Mouse (Mus musculus) heart, embryonic 15.5 days (tissue): ENCODE results near the gene Sp1. TPM values are rescaled to one million over a fixed set of nuclear protein-coding genes. Genes with fewer than 3 reads are reported as not detected.

Experiments used
- ATAC-seq: fragments of 200-750 bp; cut with Nextera tagmentation; replicated peaks from 2 replicates; pipeline ENCODE4 v1.8.0; 2017; ENCODE audit warnings: low read depth, moderate TSS enrichment; ENCODE audit not compliant: insufficient number of reproducible peaks, insufficient read depth, low FRiP score
- H3K27ac ChIP-seq: fragments of 300-500 bp; sonication (generic); 2 replicates; pipeline ENCODE4 v1.5.1; 2015; ENCODE audit warnings: mild to moderate bottlenecking, inconsistent platforms
- H3K27me3 ChIP-seq: fragments of 300-500 bp; sonication (generic); 2 replicates; pipeline ENCODE4 v1.6.1; 2015; ENCODE audit warnings: inconsistent platforms
- H3K36me3 ChIP-seq: fragments of 300-500 bp; sonication (generic); 2 replicates; pipeline ENCODE4 v1.6.1; 2015; ENCODE audit warnings: mild to moderate bottlenecking, inconsistent platforms
- H3K4me1 ChIP-seq: fragments of 300-500 bp; sonication (generic); replicated peaks from 2 replicates; pipeline ENCODE4 v1.6.1; 2015; ENCODE audit warnings: inconsistent platforms
- H3K4me2 ChIP-seq: fragments of 300-500 bp; sonication (generic); 2 replicates; pipeline ENCODE4 v1.6.1; 2015; ENCODE audit warnings: inconsistent platforms, mild to moderate bottlenecking, moderate library complexity
- H3K4me3 ChIP-seq: fragments of 300-500 bp; sonication (generic); 2 replicates; pipeline ENCODE4 v1.5.1; 2015; ENCODE audit warnings: mild to moderate bottlenecking, inconsistent platforms
- H3K9ac ChIP-seq: fragments of 300-500 bp; sonication (generic); 2 replicates; pipeline ENCODE4 v1.6.1; 2015; ENCODE audit warnings: mild to moderate bottlenecking, inconsistent platforms
- H3K9me3 ChIP-seq: fragments of 300-500 bp; sonication (generic); replicated peaks from 2 replicates; pipeline ENCODE4 v1.6.1; 2016; ENCODE audit warnings: inconsistent platforms
- WGBS: fragments of 180-500 bp; shearing (Covaris S2); methylation state at CpG from one replicate; pipeline ENCODE4 v1.1.7; 2015; ENCODE audit warnings: mixed read lengths; 5-methylcytosine and 5-hydroxymethylcytosine counted together
- polyA plus RNA-seq: library from polyadenylated mRNA; unstranded; fragments of >200 nt; fragmentation: Nextera tagmentation; extraction: Ambion mirVana; gene quantifications from 2 replicates; pipeline ENCODE4 v1.2.1, GENCODE M21; 2015

Sp1 gene
- polyA plus RNA-seq, 1 experiment from 2014 or later: 4.7 TPM

- 2% methylated on average over 34 of the region's 34 CpGs for WGBS
- peaks cover 18% of the 10 kb centered on the region for H3K4me1 ChIP-seq
These were observed 6.4 kb upstream of the Sp1 start for GRCm38 (mm10) chr15:102399229-102400221.

GRCm38 (mm10) chr15:102400476-102401045 lies 5.4 kb upstream of the Sp1 start:
- 79% methylated on average over 10 of the region's 10 CpGs for WGBS
- H3K4me3 ChIP-seq: peak overlapping the region; percentile 58; the same call in 1 of the 2 replicates
- ATAC-seq: no peak
- no peaks in the 10 kb centered on the region for H3K36me3 ChIP-seq
- H3K9ac ChIP-seq: peak overlapping the region; percentile 69; the same call in 1 of the 2 replicates
- peak overlapping the region; percentile 72; the same call in 1 of the 2 replicates for H3K4me2 ChIP-seq
- no peaks in the 10 kb centered on the region for H3K9me3 ChIP-seq
- no peaks in the 10 kb centered on the region for H3K27me3 ChIP-seq
- peaks cover 16% of the 10 kb centered on the region for H3K4me1 ChIP-seq
- peak overlapping the region; percentile 94 for H3K27ac ChIP-seq

More at GRCm38 (mm10) chr15:102399229-102400221, 6.4 kb upstream of the Sp1 start:
- Histone ChIP-seq H3K4me2 (peak overlapping the region; percentile 72), H3K9me3 (no peaks in the 10 kb centered on the region), H3K27me3 (no peaks in the 10 kb centered on the region), H3K27ac (peak overlapping the region; percentile 94), H3K9ac (peak overlapping the region; percentile 69), H3K36me3 (no peaks in the 10 kb centered on the region), H3K4me3 (peak overlapping the region; percentile 58)
- peak; percentile 92 for ATAC-seq

DNA sequence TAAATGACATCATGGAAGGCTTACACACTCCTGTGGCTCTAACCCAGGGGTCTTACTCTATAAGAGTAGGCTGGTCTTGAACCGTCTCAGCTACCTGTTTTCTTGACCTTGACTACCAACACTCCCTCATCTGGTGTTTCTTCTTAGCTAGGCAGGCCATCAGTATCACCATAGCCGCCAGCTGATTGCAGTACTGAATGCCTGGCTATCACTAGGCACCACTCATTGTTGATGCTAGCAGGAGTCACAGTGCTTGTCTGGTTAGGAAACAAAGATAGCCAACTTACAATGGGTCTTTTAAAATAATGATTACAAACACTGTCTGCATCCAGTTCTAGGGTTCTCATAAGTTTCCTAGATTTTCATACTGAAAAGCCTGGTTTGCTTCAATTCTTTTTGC lies 4.7 kb upstream of the Sp1 start:
- H3K27ac ChIP-seq: no peak overlapping the region
- peaks cover 16% of the 10 kb centered on the region for H3K4me1 ChIP-seq
- H3K4me2 ChIP-seq: no peak overlapping the region
- H3K36me3 ChIP-seq: no peaks in the 10 kb centered on the region
- 69% methylated on average over 2 of the region's 2 CpGs for WGBS
- no peak overlapping the region for H3K4me3 ChIP-seq
- H3K9ac ChIP-seq: no peak overlapping the region
- H3K27me3 ChIP-seq: no peaks in the 10 kb centered on the region
- ATAC-seq: no peak
- H3K9me3 ChIP-seq: no peaks in the 10 kb centered on the region

DNA sequence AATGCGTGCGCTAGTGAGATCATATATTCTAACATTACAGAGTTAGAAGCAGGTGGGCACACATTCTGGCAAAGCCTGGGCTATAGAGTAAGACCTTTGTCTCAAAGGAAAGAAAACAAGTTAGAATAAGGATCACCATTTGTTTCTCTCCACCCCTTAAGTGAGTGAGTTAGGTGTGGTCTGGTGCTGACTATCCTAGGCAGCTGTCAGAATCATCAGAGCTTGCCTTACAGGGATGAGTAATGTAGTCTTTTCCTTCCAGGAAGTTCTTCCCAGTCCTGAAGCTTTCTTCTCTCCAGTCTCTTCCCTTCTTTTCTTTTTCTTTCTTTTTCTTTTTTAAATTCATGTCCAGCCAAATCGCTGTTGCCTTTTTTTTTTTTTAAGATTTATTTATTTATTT lies 3.7 kb upstream of the Sp1 start:
- H3K4me3 ChIP-seq: no peak overlapping the region
- ATAC-seq: no peak
- WGBS: 100% methylated on average over 3 of the region's 3 CpGs
- no peaks in the 10 kb centered on the region for H3K9me3 ChIP-seq
- peaks cover 19% of the 10 kb centered on the region for H3K4me1 ChIP-seq
- H3K4me2 ChIP-seq: no peak overlapping the region
- no peaks in the 10 kb centered on the region for H3K27me3 ChIP-seq
- H3K36me3 ChIP-seq: no peaks in the 10 kb centered on the region
- no peak overlapping the region for H3K9ac ChIP-seq
- H3K27ac ChIP-seq: no peak overlapping the region

DNA sequence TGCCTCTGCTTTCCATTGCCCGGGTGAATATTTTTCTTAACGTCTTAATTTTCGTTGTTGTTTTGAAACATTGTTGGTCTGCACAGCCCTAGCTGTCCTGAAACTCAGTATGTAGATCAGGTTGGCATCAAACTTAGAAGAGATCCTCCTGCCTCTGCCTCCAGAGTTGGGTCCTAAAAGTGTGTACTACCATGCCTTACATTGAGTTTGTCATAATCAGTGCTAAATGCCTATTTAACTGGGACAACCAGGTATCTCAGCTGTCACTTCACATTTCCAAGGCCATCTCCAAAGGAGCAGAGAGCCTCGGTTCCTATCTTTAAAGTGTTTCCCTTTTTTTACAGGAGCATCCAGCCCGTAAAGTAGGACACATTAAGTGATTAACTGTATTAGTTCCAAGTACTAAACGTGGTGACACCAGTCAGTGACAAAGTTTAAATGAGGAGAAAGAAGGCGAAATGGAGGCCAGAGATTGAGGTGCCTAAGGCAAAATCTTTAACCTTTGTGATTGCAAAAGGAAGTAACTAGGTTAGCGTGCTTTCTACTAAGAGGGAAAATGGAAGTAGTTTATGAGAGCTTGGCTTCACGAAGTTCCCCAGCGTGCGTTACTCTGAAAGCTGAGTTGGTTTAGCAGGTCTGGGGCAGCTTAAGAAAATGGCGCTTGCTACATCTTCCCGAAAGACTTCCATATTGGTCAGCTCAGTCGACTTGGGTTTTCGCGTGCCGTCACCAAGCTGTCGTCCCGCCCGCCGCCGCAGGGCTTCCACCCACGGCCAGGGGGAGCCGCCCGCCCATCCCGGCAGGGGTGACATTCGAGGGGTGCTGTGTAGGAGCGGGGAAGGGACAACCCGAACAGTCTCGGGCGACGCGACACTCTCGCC lies 1.1 kb upstream of the Sp1 start:
- H3K27me3 ChIP-seq: no peaks in the 10 kb centered on the region
- no peaks in the 10 kb centered on the region for H3K9me3 ChIP-seq
- H3K27ac ChIP-seq: peak overlapping the region; percentile 100
- ATAC-seq: no peak; the same call in 1 of the 2 replicates
- peak overlapping the region; percentile 79 for H3K4me3 ChIP-seq
- H3K4me2 ChIP-seq: peak overlapping the region; percentile 77
- 16% methylated on average over 34 of the region's 34 CpGs for WGBS
- peaks cover 23% of the 10 kb centered on the region for H3K36me3 ChIP-seq
- H3K4me1 ChIP-seq: peaks cover 36% of the 10 kb centered on the region
- peak overlapping the region; percentile 77 for H3K9ac ChIP-seq

DNA sequence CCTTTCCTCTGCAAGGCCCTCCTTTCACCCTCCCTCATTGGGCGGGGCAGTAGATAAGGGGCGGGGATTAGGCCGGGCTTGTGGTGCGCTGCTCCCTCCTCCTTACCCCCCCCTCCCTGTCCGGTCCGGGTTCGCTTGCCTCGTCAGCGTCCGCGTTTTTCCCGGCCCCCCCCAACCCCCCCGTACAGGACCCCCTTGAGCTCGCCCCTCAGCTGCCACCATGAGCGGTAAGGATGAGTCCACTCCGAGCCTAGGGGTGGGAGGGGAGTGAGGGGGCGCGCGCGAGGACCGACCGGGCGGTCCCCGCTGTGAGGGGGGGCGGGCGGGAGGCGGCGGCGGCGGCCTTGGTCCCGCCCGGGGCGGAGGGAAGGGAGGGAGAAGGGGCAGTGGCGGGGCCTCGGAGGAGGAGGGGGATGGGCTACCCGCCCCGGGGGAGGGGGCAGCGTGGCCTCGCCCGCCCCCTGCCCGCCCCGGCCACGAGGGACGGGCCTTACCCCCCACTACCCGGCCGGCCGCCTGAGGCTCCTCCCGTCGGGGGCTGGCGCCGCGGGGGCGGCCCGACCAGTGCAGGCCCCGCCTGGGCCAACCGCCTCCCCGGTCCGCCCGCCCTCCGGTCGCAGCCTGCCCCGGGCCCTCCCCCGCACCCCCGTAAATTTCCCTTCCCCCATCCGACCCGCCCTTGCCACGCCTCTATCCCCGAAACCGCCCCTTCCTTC lies 411 bp downstream of the Sp1 start:
- H3K4me2 ChIP-seq: peak overlapping the region; percentile 58
- ATAC-seq: peak; percentile 90
- peak overlapping the region; percentile 100 for H3K27ac ChIP-seq
- H3K9me3 ChIP-seq: no peaks in the 10 kb centered on the region
- WGBS: under 1% methylated on average over 48 of the region's 69 CpGs
- peaks cover 32% of the 10 kb centered on the region for H3K36me3 ChIP-seq
- peak overlapping the region; percentile 79 for H3K4me3 ChIP-seq
- peak overlapping the region; percentile 90 for H3K9ac ChIP-seq
- no peaks in the 10 kb centered on the region for H3K27me3 ChIP-seq
- peaks cover 41% of the 10 kb centered on the region for H3K4me1 ChIP-seq

DNA sequence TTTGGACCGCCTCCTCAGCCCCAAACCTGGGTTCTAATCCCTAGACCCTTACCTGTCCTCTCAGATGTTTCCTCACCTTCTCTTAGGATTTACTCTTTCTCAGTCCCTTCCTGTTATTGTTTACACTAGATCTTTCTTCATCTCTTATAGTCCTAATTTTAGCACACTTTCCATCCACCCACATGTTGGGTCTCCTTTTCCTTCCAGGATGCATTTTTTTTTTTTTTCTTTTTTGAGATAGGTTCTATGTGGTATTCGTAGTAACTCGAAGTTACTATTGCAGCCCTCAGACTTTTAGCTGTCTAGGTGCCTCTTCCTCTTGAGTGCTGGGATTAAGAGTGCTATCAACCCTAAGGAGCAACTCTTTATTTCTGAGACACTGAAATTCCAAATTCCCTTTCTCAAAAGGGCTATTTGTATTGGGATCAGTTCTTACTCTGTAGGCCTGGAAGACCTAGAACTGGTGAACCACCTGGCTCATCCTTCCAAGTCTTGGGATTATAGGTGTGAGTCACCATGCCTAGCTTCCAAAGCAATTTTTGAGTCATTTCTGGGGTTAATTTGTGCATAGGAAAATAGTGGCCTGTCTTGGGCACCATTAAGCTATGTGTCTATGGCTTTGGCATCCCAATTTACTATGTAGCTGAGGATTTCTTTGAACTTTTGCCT lies 1.1 kb downstream of the Sp1 start:
- WGBS: 5% methylated on average over 3 of the region's 3 CpGs
- Histone ChIP-seq H3K36me3 (peaks cover 32% of the 10 kb centered on the region), H3K9me3 (no peaks in the 10 kb centered on the region), H3K4me1 (peaks cover 41% of the 10 kb centered on the region), H3K27ac (peak overlapping the region; percentile 100), H3K4me3 (peak overlapping the region; percentile 79), H3K4me2 (peak overlapping the region; percentile 58), H3K9ac (peak overlapping the region; percentile 90), H3K27me3 (no peaks in the 10 kb centered on the region)
- no peak for ATAC-seq

- Histone ChIP-seq H3K9ac (no peak overlapping the region), H3K27me3 (no peaks in the 10 kb centered on the region), H3K4me1 (peaks cover 41% of the 10 kb centered on the region), H3K4me3 (no peak overlapping the region), H3K9me3 (no peaks in the 10 kb centered on the region), H3K4me2 (peak overlapping the region; percentile 58; the same call in 1 of the 2 replicates), H3K27ac (no peak overlapping the region), H3K36me3 (peaks cover 40% of the 10 kb centered on the region)
- WGBS: 92% methylated on average over 10 of the region's 10 CpGs
- ATAC-seq: no peak
These were observed 2.0 kb downstream of the Sp1 start for GRCm38 (mm10) chr15:102407681-102408557.

GRCm38 (mm10) chr15:102408558-102409130 lies 2.7 kb downstream of the Sp1 start:
- Histone ChIP-seq H3K27me3 (no peaks in the 10 kb centered on the region), H3K27ac (no peak overlapping the region), H3K4me1 (peaks cover 41% of the 10 kb centered on the region), H3K4me3 (0 out of 2 replicates have a peak overlapping the region, but pooled peaks have one; percentile 3), H3K36me3 (peaks cover 43% of the 10 kb centered on the region), H3K4me2 (no peak overlapping the region), H3K9me3 (no peaks in the 10 kb centered on the region), H3K9ac (no peak overlapping the region)
- no peak for ATAC-seq
- 60% methylated on average over 2 of the region's 2 CpGs for WGBS
